Mouse (Mus musculus) kidney, postnatal 0 days (tissue): ENCODE measurements at regions not wholly inside any gene's neighbourhood (a gene's known extent, or its start where the extent isn't known, plus 50 kb on each side); places are given as distances from the start of the nearest gene placed in this dataset.

Experiments used
- ATAC-seq: fragments of 200-750 bp; cut with Nextera tagmentation; replicated peaks from 2 replicates; pipeline ENCODE4 v1.8.0; 2017; ENCODE audit warnings: low read depth, moderate number of reproducible peaks, moderate TSS enrichment, moderate library complexity; ENCODE audit not compliant: low FRiP score
- DNase-seq: peaks from one replicate; pipeline ENCODE4 v3.0.0-alpha.2; 2016; ENCODE audit warnings: low spot score
- H3K27ac ChIP-seq: fragments of 300-500 bp; sonication (generic); 2 replicates; pipeline ENCODE4 v1.5.1; 2014; ENCODE audit warnings: mild to moderate bottlenecking
- H3K27me3 ChIP-seq: fragments of 300-500 bp; sonication (generic); 2 replicates; pipeline ENCODE4 v1.6.1; 2014; ENCODE audit warnings: low read length, mixed read lengths; ENCODE audit not compliant: insufficient read depth
- H3K36me3 ChIP-seq: fragments of 300-500 bp; sonication (generic); 2 replicates; pipeline ENCODE4 v1.6.1; 2014; ENCODE audit warnings: low read length, mixed read lengths; ENCODE audit not compliant: insufficient read depth
- H3K4me1 ChIP-seq: fragments of 300-500 bp; sonication (generic); replicated peaks from 2 replicates; pipeline ENCODE4 v1.6.1; 2014; ENCODE audit warnings: antibody characterized with exemption, low read length, mixed read lengths; ENCODE audit not compliant: insufficient read depth
- H3K4me2 ChIP-seq: fragments of 300-500 bp; sonication (generic); 2 replicates; pipeline ENCODE4 v1.6.1; 2014; ENCODE audit warnings: mild to moderate bottlenecking, low read length, moderate library complexity, mixed read lengths
- H3K4me3 ChIP-seq: fragments of 300-500 bp; sonication (generic); replicated peaks from 2 replicates; pipeline ENCODE4 v1.5.1; 2014; ENCODE audit warnings: low read depth, low read length
- H3K9ac ChIP-seq: fragments of 300-500 bp; sonication (generic); 2 replicates; pipeline ENCODE4 v1.6.1; 2014; ENCODE audit warnings: low read depth, low read length
- H3K9me3 ChIP-seq: fragments of 300-500 bp; sonication (generic); replicated peaks from 2 replicates; pipeline ENCODE4 v1.6.1; 2016; ENCODE audit warnings: low read length, inconsistent platforms, mixed read lengths
- CTCF ChIP-seq: IDR thresholded peaks from 2 replicates; pipeline ENCODE4 v1.5.1; 2016; ENCODE audit warnings: antibody characterized with exemption, low read depth, mild to moderate bottlenecking, moderate library complexity
- WGBS: fragments of 180-500 bp; shearing (Covaris S2); extraction: QIAGEN DNeasy Blood & Tissue Kit; methylation state at CpG from one replicate; pipeline ENCODE4 v1.1.7; 2014; 5-methylcytosine and 5-hydroxymethylcytosine counted together

DNA sequence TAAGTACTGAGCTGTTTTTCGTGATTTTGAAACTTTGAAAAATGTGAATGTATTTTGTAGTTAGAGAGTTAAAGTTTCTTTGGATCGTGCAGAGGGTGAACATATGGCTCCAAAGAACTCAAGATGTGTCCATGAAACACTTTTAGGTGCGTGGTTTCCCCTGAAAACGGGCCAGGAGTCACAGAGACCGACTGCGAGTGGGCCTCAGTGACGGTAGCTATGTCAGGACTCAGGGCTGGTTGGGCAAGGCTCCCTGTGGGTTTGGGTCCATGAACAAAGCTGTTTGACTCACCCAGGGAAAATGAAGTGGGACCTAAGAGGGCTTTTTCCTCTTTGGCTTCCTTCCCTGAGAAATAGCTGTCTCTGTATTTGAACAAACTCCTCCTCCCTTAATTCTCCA, 345.9 kb upstream of the Smim15 start:
- no peaks in the 10 kb centered on the region for H3K9me3 ChIP-seq
- DNase-seq = no peak
- ATAC-seq = no peak
- H3K27me3 ChIP-seq = no peaks in the 10 kb centered on the region
- 94% methylated on average over 7 of the region's 7 CpGs for WGBS
- H3K4me1 ChIP-seq = peaks cover 8% of the 10 kb centered on the region
- no peak overlapping the region for H3K9ac ChIP-seq
- H3K4me2 ChIP-seq = no peak overlapping the region
- no peak overlapping the region for H3K4me3 ChIP-seq
- no peaks in the 10 kb centered on the region for H3K36me3 ChIP-seq
- no peak for TF ChIP-seq CTCF
- H3K27ac ChIP-seq = no peak overlapping the region

GRCm38 (mm10) chr13:107692123-107692830, 352.0 kb upstream of the Smim15 start:
- DNase-seq (peak; percentile 89), ATAC-seq (no peak)
- H3K4me2 ChIP-seq = no peak overlapping the region
- H3K36me3 ChIP-seq = no peaks in the 10 kb centered on the region
- 46% methylated on average over 5 of the region's 5 CpGs for WGBS
- H3K9me3 ChIP-seq = no peaks in the 10 kb centered on the region
- TF ChIP-seq CTCF = no peak
- no peaks in the 10 kb centered on the region for H3K27me3 ChIP-seq
- no peak overlapping the region for H3K27ac ChIP-seq
- no peak overlapping the region for H3K9ac ChIP-seq
- H3K4me3 ChIP-seq = no peak overlapping the region
- H3K4me1 ChIP-seq = 0 out of 2 replicates have a peak, but pooled peaks cover 3% of the 10 kb centered on the region

GRCm38 (mm10) chr13:107688972-107689371, 355.3 kb upstream of the Smim15 start:
- TF ChIP-seq CTCF = no peak
- H3K4me1 ChIP-seq = 0 out of 2 replicates have a peak, but pooled peaks cover 3% of the 10 kb centered on the region
- H3K9ac ChIP-seq = no peak overlapping the region
- H3K9me3 ChIP-seq = no peaks in the 10 kb centered on the region
- H3K27ac ChIP-seq = no peak overlapping the region
- H3K4me3 ChIP-seq = no peak overlapping the region
- no peaks in the 10 kb centered on the region for H3K36me3 ChIP-seq
- no peaks in the 10 kb centered on the region for H3K27me3 ChIP-seq
- no peak overlapping the region for H3K4me2 ChIP-seq
- DNase-seq (no peak), ATAC-seq (no peak)
- 58% methylated on average over 6 of the region's 6 CpGs for WGBS

GRCm38 (mm10) chr13:107685231-107685630, 359.0 kb upstream of the Smim15 start:
- no peak for ATAC-seq
- H3K36me3 ChIP-seq = no peaks in the 10 kb centered on the region
- H3K27ac ChIP-seq = no peak overlapping the region
- H3K9ac ChIP-seq = no peak overlapping the region
- TF ChIP-seq CTCF = no peak
- H3K4me3 ChIP-seq = no peak overlapping the region
- WGBS = 73% methylated on average over 3 of the region's 3 CpGs
- H3K4me2 ChIP-seq = no peak overlapping the region
- no peaks in the 10 kb centered on the region for H3K9me3 ChIP-seq
- H3K4me1 ChIP-seq = 0 out of 2 replicates have a peak, but pooled peaks cover 3% of the 10 kb centered on the region
- no peaks in the 10 kb centered on the region for H3K27me3 ChIP-seq
- DNase-seq = no peak

DNA sequence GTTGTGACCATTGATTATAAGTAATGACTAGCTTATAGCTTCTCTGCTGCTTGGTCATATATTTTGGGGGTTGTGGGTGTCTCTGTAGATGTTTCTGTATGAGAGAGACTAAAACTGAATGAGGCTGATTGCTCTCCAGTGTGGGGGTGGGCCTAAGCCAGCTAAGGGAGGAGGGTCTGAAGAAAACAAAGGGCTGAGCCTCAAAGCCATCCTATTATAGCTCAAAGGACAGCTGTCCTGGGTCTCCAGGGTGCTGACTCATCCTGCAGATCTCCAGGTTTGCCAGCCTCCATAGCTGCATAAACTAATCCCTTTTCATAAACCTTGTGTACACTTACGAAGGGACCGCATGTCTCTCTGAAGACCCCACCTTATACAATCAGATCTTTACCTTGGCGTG, 360.3 kb upstream of the Smim15 start:
- Histone ChIP-seq H3K9ac (no peak overlapping the region), H3K4me3 (no peak overlapping the region), H3K4me2 (no peak overlapping the region), H3K27ac (no peak overlapping the region), H3K9me3 (no peaks in the 10 kb centered on the region), H3K4me1 (0 out of 2 replicates have a peak, but pooled peaks cover 3% of the 10 kb centered on the region), H3K36me3 (no peaks in the 10 kb centered on the region), H3K27me3 (no peaks in the 10 kb centered on the region)
- no peak for ATAC-seq
- DNase-seq = no peak
- 90% methylated on average over 3 of the region's 3 CpGs for WGBS
- TF ChIP-seq CTCF = no peak

GRCm38 (mm10) chr13:107681719-107682118, 362.5 kb upstream of the Smim15 start:
- DNase-seq = no peak
- Histone ChIP-seq H3K27ac (no peak overlapping the region), H3K9me3 (no peaks in the 10 kb centered on the region), H3K9ac (no peak overlapping the region), H3K36me3 (no peaks in the 10 kb centered on the region), H3K4me1 (peaks cover 4% of the 10 kb centered on the region; the same call in 1 of the 2 replicates), H3K4me2 (no peak overlapping the region), H3K4me3 (no peak overlapping the region), H3K27me3 (no peaks in the 10 kb centered on the region)
- TF ChIP-seq CTCF = no peak
- WGBS = 69% methylated on average over 5 of the region's 5 CpGs
- ATAC-seq = no peak

DNA sequence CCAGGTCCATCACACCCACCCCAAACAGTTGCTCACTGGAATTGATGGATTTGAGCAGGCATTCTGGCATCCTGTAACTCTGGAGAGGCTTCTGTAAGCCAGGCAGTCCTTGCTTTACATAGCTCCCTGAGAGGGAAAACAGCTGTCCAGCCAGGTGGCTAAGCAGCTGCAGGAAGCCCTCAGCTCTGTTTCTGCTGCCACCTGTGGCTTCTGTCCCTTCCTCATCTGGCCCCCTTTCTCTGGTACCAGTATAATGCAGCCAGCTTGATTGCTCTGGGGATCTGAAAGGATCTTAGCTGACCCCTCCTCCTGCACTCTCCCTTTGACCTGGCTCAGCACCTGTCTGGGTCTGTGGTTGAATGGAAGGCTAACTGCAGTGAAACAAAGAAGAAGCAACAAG, 365.4 kb upstream of the Smim15 start:
- no peak overlapping the region for H3K27ac ChIP-seq
- H3K9me3 ChIP-seq = no peaks in the 10 kb centered on the region
- no peak for DNase-seq
- H3K4me1 ChIP-seq = peaks cover 15% of the 10 kb centered on the region
- ATAC-seq = no peak
- no peaks in the 10 kb centered on the region for H3K27me3 ChIP-seq
- no peaks in the 10 kb centered on the region for H3K36me3 ChIP-seq
- no peak overlapping the region for H3K9ac ChIP-seq
- TF ChIP-seq CTCF = no peak
- H3K4me3 ChIP-seq = no peak overlapping the region
- no peak overlapping the region for H3K4me2 ChIP-seq
